Mouse (Mus musculus) CH12.LX (cell line): ENCODE measurements around the gene Gm20388. TPM values are rescaled to one million over a fixed set of nuclear protein-coding genes. Genes with fewer than 3 reads are reported as not detected.

Experiments used
- DNase-seq: peaks from one replicate; pipeline ENCODE4 v3.0.0-alpha.2; 2013; ENCODE audit errors: extremely low read depth
- H3K27ac ChIP-seq: 2 replicates; pipeline ENCODE4 v1.5.1; 2012; ENCODE audit warnings: low read depth, mild to moderate bottlenecking, control low read depth, moderate library complexity; ENCODE audit not compliant: insufficient read depth
- H3K27me3 ChIP-seq: replicated peaks from 2 replicates; pipeline ENCODE3; 2012; ENCODE audit warnings: inconsistent platforms
- H3K36me3 ChIP-seq, 2 experiments: replicated peaks in 1 of 2; 2 replicates each; pipeline versions ENCODE3 to v1.6.1; 2012; ENCODE audit warnings: inconsistent platforms in 1 of 2, low read length in 1 of 2, mild to moderate bottlenecking in 1 of 2, mixed read lengths in 1 of 2, moderate library complexity in 1 of 2; ENCODE audit not compliant: control insufficient read depth in 1 of 2, insufficient read depth in 1 of 2
- H3K4me1 ChIP-seq, 2 experiments: 2 replicates each; pipeline ENCODE4 v1.6.1; 2012; ENCODE audit warnings: inconsistent platforms in 1 of 2, moderate library complexity in 1 of 2; ENCODE audit not compliant: insufficient read depth in 2 of 2, control insufficient read depth in 1 of 2
- H3K4me2 ChIP-seq: 2 replicates; pipeline ENCODE4 v1.6.1; 2012; ENCODE audit warnings: low read depth, mild to moderate bottlenecking, control low read depth; ENCODE audit not compliant: poor library complexity, insufficient read depth, severe bottlenecking
- H3K4me3 ChIP-seq, 3 experiments: fragments of 150-350 bp in 1 of 3; sonication (generic) in 1 of 3; replicated peaks in 1 of 3; 2 replicates each; pipeline versions ENCODE3 to v1.5.1; 2011 to 2012; ENCODE audit warnings: low read depth in 2 of 3, low read length in 2 of 3, mild to moderate bottlenecking in 2 of 3, moderate library complexity in 2 of 3, control low read depth in 1 of 3, improper control_type of control experiment in 1 of 3, inconsistent platforms in 1 of 3, mixed read lengths in 1 of 3; ENCODE audit not compliant: poor library complexity in 1 of 3
- H3K79me2 ChIP-seq: replicated peaks from 2 replicates; pipeline ENCODE4 v1.6.1; 2012; ENCODE audit warnings: mild to moderate bottlenecking, moderate library complexity; ENCODE audit not compliant: control insufficient read depth, poor library complexity, insufficient read depth, severe bottlenecking; ENCODE audit errors: extremely low read depth
- H3K9ac ChIP-seq: 2 replicates; pipeline ENCODE4 v1.6.1; 2012; ENCODE audit warnings: low read depth, mild to moderate bottlenecking, control low read depth, moderate library complexity; ENCODE audit not compliant: insufficient read depth
- H3K9me3 ChIP-seq: replicated peaks from 2 replicates; pipeline ENCODE3; 2012; ENCODE audit warnings: low read length, inconsistent platforms, mixed read lengths
- CHD1 ChIP-seq: IDR thresholded peaks from 2 replicates; pipeline ENCODE4 v1.6.1; 2012; ENCODE audit warnings: low read depth, low read length, improper control_type of control experiment, inconsistent platforms
- CTCF ChIP-seq, 2 experiments: IDR thresholded peaks in 1 of 2; conservative IDR thresholded peaks in 1 of 2; 2 replicates each; pipeline ENCODE4 v1.5.1; 2011 to 2012; ENCODE audit warnings: low read depth in 2 of 2, low read length in 2 of 2, improper control_type of control experiment in 1 of 2, inconsistent platforms in 1 of 2, mild to moderate bottlenecking in 1 of 2, moderate library complexity in 1 of 2
- EP300 ChIP-seq: IDR thresholded peaks from 2 replicates; pipeline ENCODE4 v1.6.1; 2011; ENCODE audit warnings: low read length, improper control_type of control experiment
- ETS1 ChIP-seq: conservative IDR thresholded peaks from 2 replicates; pipeline ENCODE4 v1.6.1; 2012; ENCODE audit warnings: low read depth, mild to moderate bottlenecking, inconsistent platforms, low read length, improper control_type of control experiment, moderate library complexity
- HCFC1 ChIP-seq: IDR thresholded peaks from 2 replicates; pipeline ENCODE4 v1.6.1; 2012; ENCODE audit warnings: low read depth, mild to moderate bottlenecking, inconsistent platforms, low read length, improper control_type of control experiment
- IRF4 ChIP-seq: IDR thresholded peaks from 2 replicates; pipeline ENCODE4 v1.6.1; 2014; ENCODE audit warnings: low read depth, mild to moderate bottlenecking, inconsistent platforms, low read length, improper control_type of control experiment
- MAX ChIP-seq: IDR thresholded peaks from 2 replicates; pipeline ENCODE4 v1.6.1; 2011; ENCODE audit warnings: low read length, improper control_type of control experiment
- MYC ChIP-seq: IDR thresholded peaks from 2 replicates; pipeline ENCODE4 v1.6.1; 2011; ENCODE audit warnings: low read depth, mild to moderate bottlenecking, improper control_type of control experiment, low read length
- NRF1 ChIP-seq: IDR thresholded peaks from 2 replicates; pipeline ENCODE4 v1.6.1; 2014; ENCODE audit warnings: low read depth, mild to moderate bottlenecking, inconsistent platforms, low read length, improper control_type of control experiment, moderate library complexity
- POLR2A ChIP-seq: IDR thresholded peaks from 2 replicates; pipeline ENCODE4 v1.6.1; 2011; ENCODE audit warnings: low read depth, mild to moderate bottlenecking, improper control_type of control experiment, low read length
- POLR2AphosphoS2 ChIP-seq: IDR thresholded peaks from 2 replicates; pipeline ENCODE4 v1.6.1; 2011; ENCODE audit warnings: low read depth, low read length, improper control_type of control experiment
- RAD21 ChIP-seq: IDR thresholded peaks from 2 replicates; pipeline ENCODE4 v1.6.1; 2011; ENCODE audit warnings: low read depth, mild to moderate bottlenecking, low read length, improper control_type of control experiment, moderate library complexity
- TBP ChIP-seq: conservative IDR thresholded peaks from 2 replicates; pipeline ENCODE4 v1.6.1; 2011; ENCODE audit warnings: low read depth, low read length, improper control_type of control experiment
- USF2 ChIP-seq: conservative IDR thresholded peaks from 2 replicates; pipeline ENCODE4 v1.6.1; 2011; ENCODE audit warnings: low read depth, low read length, improper control_type of control experiment
- ZC3H11A ChIP-seq: IDR thresholded peaks from 2 replicates; pipeline ENCODE4 v1.6.1; 2012; ENCODE audit warnings: low read depth, mild to moderate bottlenecking, inconsistent platforms, low read length, improper control_type of control experiment
- ZKSCAN1 ChIP-seq: IDR thresholded peaks from 2 replicates; pipeline ENCODE4 v1.6.1; 2012; ENCODE audit warnings: low read depth, inconsistent platforms, low read length, improper control_type of control experiment, borderline replicate concordance
- ZMIZ1 ChIP-seq: IDR thresholded peaks from 2 replicates; pipeline ENCODE4 v1.6.1; 2012; ENCODE audit warnings: low read depth, mild to moderate bottlenecking, inconsistent platforms, low read length, improper control_type of control experiment
- ZNF384 ChIP-seq: IDR thresholded peaks from 2 replicates; pipeline ENCODE4 v1.6.1; 2012; ENCODE audit warnings: low read depth, low read length, improper control_type of control experiment, inconsistent platforms
- dilution Hi-C: fragments of 300-500 bp; cut with MboI; formaldehyde crosslinking; loops from 2 replicates; pipeline ENCODE4 v1.14.3; 2020; ENCODE audit warnings: low sequenced_read_pairs; ENCODE audit not compliant: extremely low pct_unique_long_range_greater_than_20kb, extremely low pct_ligation_motif_present
- in situ Hi-C: fragments of 300-500 bp; cut with MboI; formaldehyde crosslinking; loops from 3 replicates; pipeline ENCODE4 v1.14.3; 2019; ENCODE audit warnings: low sequenced_read_pairs, low pct_ligation_motif_present, low pct_unique_long_range_greater_than_20kb, mixed read lengths
- polyA plus RNA-seq: library from polyadenylated mRNA; unstranded; fragments of >175 nt; gene quantifications from 2 replicates; pipeline ENCODE4 v1.2.1, GENCODE M21; 2012; ENCODE audit warnings: low read depth; ENCODE audit not compliant: insufficient read length
- total RNA-seq, 2 experiments: library from RNA; depleted of rRNA; stranded (reverse); fragments of 300-350 nt in 1 of 2; fragments of >200 nt in 1 of 2; gene quantifications; 2 replicates each; pipeline ENCODE4 v1.2.3; 2012 to 2014

The Gm20388 gene
- total and polyA plus RNA-seq, 3 experiments, result 14.8 to 26.3 (median 22.2) TPM

DNA sequence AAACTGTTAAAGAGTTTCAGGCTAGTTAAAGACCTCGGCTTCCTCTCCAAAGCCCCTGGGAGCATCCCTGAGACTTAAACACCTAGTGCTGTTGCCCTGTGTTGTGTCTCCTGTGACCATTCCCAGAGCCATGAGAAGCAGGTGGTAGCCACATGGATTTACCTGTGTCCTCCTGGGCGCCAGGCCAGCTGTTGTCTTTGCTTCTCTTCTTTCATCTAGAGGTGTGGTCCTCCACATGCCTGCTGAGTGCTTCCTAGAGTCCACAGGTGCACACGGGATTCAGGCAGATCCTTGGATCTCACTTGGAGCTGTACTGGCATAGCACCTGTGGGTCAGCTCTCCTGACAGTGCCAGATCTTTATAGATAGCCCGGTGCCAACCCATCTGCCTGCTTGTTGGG lies 4356.6 kb downstream of the Gm20388 start:
- in situ Hi-C loops (no loop called here), dilution Hi-C loops (no loop called here)
- Histone ChIP-seq H3K9ac (no peak overlapping the region), H3K27ac (peak overlapping the region; percentile 38; the same call in 1 of the 2 replicates), H3K79me2 (peaks cover 3% of the 10 kb centered on the region; the same call in 1 of the 2 replicates), H3K36me3 (peaks cover 4 to 29% of the 10 kb centered on the region in 2 experiments), H3K4me2 (no peak overlapping the region), H3K4me1 (peaks cover 60 to 95% of the 10 kb centered on the region in 2 experiments), H3K4me3 (no peak overlapping the region), H3K27me3 (no peaks in the 10 kb centered on the region), H3K9me3 (peaks cover 2% of the 10 kb centered on the region)
- no peak for DNase-seq
- TF ChIP-seq IRF4 (no peak), ZMIZ1 (no peak), CTCF (conservative IDR thresholded peaks at IDR 0.05 in 1 of 2, IDR thresholded peaks at IDR 0.05 in 1 of 2; ENCODE audit: low read depth in 2 of 2, low read length in 2 of 2) (no peak), ZKSCAN1 (no peak), USF2 (no peak), POLR2A (no peak)

DNA sequence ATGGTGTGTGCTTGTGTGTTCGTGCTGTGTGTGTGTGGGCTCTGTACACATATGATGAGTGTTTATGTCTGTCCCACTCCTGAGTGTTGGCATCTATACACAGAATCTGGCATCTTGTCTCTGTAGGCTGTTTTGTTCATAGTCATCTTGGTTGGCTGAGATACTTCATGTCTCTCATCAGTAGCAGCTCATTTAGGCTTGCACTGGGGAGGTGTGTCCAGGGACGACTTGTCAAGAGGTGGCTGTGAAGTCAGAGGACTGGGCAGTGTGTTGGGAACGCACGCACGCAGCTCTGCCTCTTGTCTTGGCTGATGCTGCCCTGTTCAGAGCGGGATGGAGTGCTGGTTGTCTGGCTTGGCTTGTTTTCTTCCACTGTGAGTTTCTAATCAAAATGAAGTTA lies 4359.9 kb downstream of the Gm20388 start:
- Histone ChIP-seq H3K4me1 (peaks cover 67 to 94% of the 10 kb centered on the region in 2 experiments), H3K4me3 (no peak overlapping the region), H3K36me3 (peaks cover 0 to 25% of the 10 kb centered on the region in 2 experiments), H3K9me3 (peaks cover 4% of the 10 kb centered on the region), H3K79me2 (peaks cover 3% of the 10 kb centered on the region; the same call in 1 of the 2 replicates), H3K27ac (peak overlapping the region; percentile 72), H3K9ac (no peak overlapping the region), H3K4me2 (no peak overlapping the region), H3K27me3 (no peaks in the 10 kb centered on the region)
- dilution Hi-C loops (no loop called here), in situ Hi-C loops (no loop called here)
- TF ChIP-seq ZKSCAN1 (no peak), NRF1 (no peak), EP300 (no peak), CTCF (conservative IDR thresholded peaks at IDR 0.05 in 1 of 2, IDR thresholded peaks at IDR 0.05 in 1 of 2; ENCODE audit: low read depth in 2 of 2, low read length in 2 of 2) (no peak), MAX (no peak), POLR2A (no peak), HCFC1 (no peak), ETS1 (no peak), TBP (no peak), CHD1 (no peak), IRF4 (no peak), ZNF384 (no peak), RAD21 (no peak), POLR2AphosphoS2 (no peak), MYC (no peak), ZC3H11A (no peak)
- no peak for DNase-seq
